Mouse (Mus musculus): ENCODE measurements at regions not wholly inside any gene's neighbourhood (a gene's known extent, or its start where the extent isn't known, plus 50 kb on each side); places are given as distances from the start of the nearest gene placed in this dataset.

GRCm38 (mm10) chr14:91027054-91027453 is 2555.9 kb upstream of the Pcdh20 start:
- DNase-seq (ENCODE audit: low read depth, low spot score), result no peak

- DNase-seq (ENCODE audit: low read depth, low spot score), result no peak
Measured at GRCm38 (mm10) chr14:91020099-91020498, 2548.9 kb upstream of the Pcdh20 start.

DNA sequence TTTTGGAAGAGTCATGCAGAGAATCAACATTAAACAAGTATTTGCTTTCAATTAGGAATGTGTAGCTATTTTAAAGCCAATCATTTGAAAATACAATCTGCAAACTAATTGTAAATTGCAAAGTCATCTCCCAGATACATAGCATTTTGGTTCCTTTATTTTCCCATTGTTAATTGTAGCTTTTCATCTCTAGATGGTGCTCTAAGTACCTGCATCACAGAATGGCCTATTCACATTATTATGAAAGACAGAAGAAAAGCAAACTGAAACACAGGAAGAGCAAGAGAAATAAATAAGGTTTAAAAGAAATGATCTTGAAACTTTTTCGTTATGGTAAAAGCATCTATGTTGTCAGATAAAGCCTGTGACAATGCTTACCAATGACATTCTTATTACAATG is 2543.5 kb upstream of the Pcdh20 start:
- DNase-seq (ENCODE audit: low read depth, low spot score), result peak; percentile 27
